26 mouse cellular contexts compared by ENCODE assay signal in the genomic region with DNA sequence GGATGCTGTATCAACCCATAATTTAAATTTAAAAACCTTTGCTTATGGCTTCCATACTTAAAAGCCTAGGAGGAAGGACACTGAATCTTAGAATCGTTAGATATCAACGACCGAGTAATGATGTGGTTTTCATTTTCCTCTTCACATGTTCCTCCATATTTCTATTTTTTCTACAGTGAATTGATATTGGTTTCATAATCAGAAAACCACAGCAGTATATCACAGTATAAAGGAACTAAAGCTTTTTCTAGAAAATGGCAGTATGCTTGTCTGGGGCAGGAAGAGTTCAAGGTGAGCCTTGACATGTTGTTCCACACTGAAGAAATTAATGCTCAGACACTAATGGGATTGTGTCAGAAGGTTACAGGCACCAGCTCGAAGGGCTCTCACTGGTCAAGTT.
"Had no signal": no experiment of that assay in that cellular context is flagged by ENCODE, and none has a peak within 500 bp of the region (broad histone marks: within the 10 kb centered on the region; RNA-seq: fewer than 3 reads in every experiment).

No protein-coding gene starts in this region.

- H3K4me2 ChIP-seq: heart, embryonic 12.5 days; hindbrain, embryonic 12.5 days; hindbrain, embryonic 14.5 days; limb, embryonic 13.5 days; limb, embryonic 15.5 days; liver, embryonic 13.5 days; liver, embryonic 15.5 days had no signal

- H3K27me3 ChIP-seq: heart, embryonic 12.5 days; hindbrain, embryonic 12.5 days; limb, embryonic 13.5 days; limb, embryonic 15.5 days; liver, embryonic 13.5 days had no signal

- H3K9ac ChIP-seq: heart, embryonic 12.5 days; hindbrain, embryonic 12.5 days; hindbrain, embryonic 14.5 days; limb, embryonic 13.5 days; limb, embryonic 15.5 days; liver, embryonic 13.5 days; liver, embryonic 15.5 days had no signal

- DNase-seq: gastrocnemius, postnatal 14 days; gastrocnemius, postnatal 36 days; heart, adult 18-20 months; heart, postnatal 10 days; heart, postnatal 4 days; kidney, adult 18-20 months; kidney, adult 8-10 months; kidney, postnatal 10 days; kidney, postnatal 25 days; kidney, postnatal 4 days; layer of hippocampus, adult 9-11 months; layer of hippocampus, postnatal 36 days; left cerebral cortex, postnatal 4 days; liver, embryonic 13.5 days had no signal

- H3K36me3 ChIP-seq: heart, embryonic 10.5 days; heart, embryonic 12.5 days; hindbrain, embryonic 10.5 days; hindbrain, embryonic 12.5 days; limb, embryonic 13.5 days; limb, embryonic 15.5 days; liver, embryonic 13.5 days; liver, embryonic 15.5 days had no signal

- H3K9me3 ChIP-seq: heart, embryonic 10.5 days; heart, embryonic 12.5 days; hindbrain, embryonic 10.5 days; hindbrain, embryonic 12.5 days; limb, embryonic 13.5 days; limb, embryonic 15.5 days; liver, embryonic 13.5 days; liver, embryonic 15.5 days had no signal

- H3K4me1 ChIP-seq: heart, embryonic 10.5 days; hindbrain, embryonic 10.5 days; hindbrain, embryonic 12.5 days; limb, embryonic 13.5 days; limb, embryonic 15.5 days; liver, embryonic 13.5 days; liver, embryonic 15.5 days had no signal

- ATAC-seq: hindbrain, embryonic 16.5 days; inflammation-experienced regulatory T-cells, adult 6 months; intestine, postnatal 0 days had no signal

- H3K27ac ChIP-seq: heart, embryonic 10.5 days; hindbrain, embryonic 10.5 days; hindbrain, embryonic 12.5 days; hindbrain, embryonic 14.5 days; layer of hippocampus, adult 2 months; limb, embryonic 13.5 days; limb, embryonic 15.5 days; liver, embryonic 13.5 days; liver, embryonic 15.5 days had no signal

- H3K4me3 ChIP-seq: heart, embryonic 10.5 days; heart, embryonic 12.5 days; hindbrain, embryonic 10.5 days; hindbrain, embryonic 12.5 days; layer of hippocampus, adult 2 months; limb, embryonic 13.5 days; limb, embryonic 15.5 days; liver, embryonic 13.5 days; liver, embryonic 15.5 days had no signal
